Comparison of ENCODE assay signal across 8 mouse cellular contexts in genomic region chr10:78297576-78298484, GRCm38 (mm10). TPM values are rescaled to one million over a fixed set of nuclear protein-coding genes. Genes with fewer than 3 reads are reported as not detected.
DNase-seq lines count a peak whose midpoint lies in the region; TF ChIP-seq lines count a peak whose summit lies in the region.

No protein-coding gene starts in this region.

- no peaks in the 10 kb centered on the region for H3K79me2 ChIP-seq in heart, adult 2 months (replicated peaks; ENCODE audit: control insufficient read depth, insufficient read depth, low read length)

- 0 out of 2 replicates have a peak, but pooled peaks have one; percentile 6 for TF ChIP-seq POLR2A in heart, adult 2 months (IDR thresholded peaks at IDR 0.05; ENCODE audit: insufficient read depth, low read depth, low read length)
- TF ChIP-seq POLR2A in kidney, adult 2 months (IDR thresholded peaks at IDR 0.05; ENCODE audit: low read depth, low read length) = no peak

- DNase-seq in ovary, adult 18-20 months (ENCODE audit: low spot score) = peak; percentile 86
- DNase-seq in ovary, postnatal 10 days (ENCODE audit: low spot score) = no peak
- DNase-seq in embryo, embryonic 10.5 days (ENCODE audit: low spot score) = peak; percentile 23
- DNase-seq in heart, adult 2 months = peak; percentile 77 to 88
- DNase-seq in kidney, adult 2 months = peak; percentile 93
- no peak for DNase-seq in limb, embryonic 10.5 days (ENCODE audit: low spot score)
- peak; percentile 22 for DNase-seq in mesoderm, embryonic 11.5 days (ENCODE audit: low read depth, low spot score)
- DNase-seq in spleen, postnatal 36 days (ENCODE audit: low spot score in 2 of 2) = peak; percentile 96

- peak overlapping the region; percentile 97 for H3K27ac ChIP-seq in heart, adult 2 months
- H3K27ac ChIP-seq in kidney, adult 2 months (ENCODE audit: insufficient read depth, low read depth, low read length) = peak overlapping the region; percentile 85
- peak overlapping the region; percentile 71 for H3K27ac ChIP-seq in limb, embryonic 10.5 days

- H3K27me3 ChIP-seq in heart, adult 2 months (ENCODE audit: control insufficient read depth, insufficient read depth, low read length) = no peaks in the 10 kb centered on the region
- no peaks in the 10 kb centered on the region for H3K27me3 ChIP-seq in kidney, adult 2 months (replicated peaks; ENCODE audit: control insufficient read depth, insufficient read depth, low read length)
- no peaks in the 10 kb centered on the region for H3K27me3 ChIP-seq in limb, embryonic 10.5 days (ENCODE audit: low read depth, poor library complexity, severe bottlenecking)

- TF ChIP-seq EP300 in heart, adult 2 months (IDR thresholded peaks at IDR 0.05; ENCODE audit: insufficient read depth, low read depth, low read length) = no peak

- H3K9ac ChIP-seq in heart, adult 2 months (ENCODE audit: low read depth, low read length) = peak overlapping the region; percentile 53

- H3K9me3 ChIP-seq in limb, embryonic 10.5 days (replicated peaks) = no peaks in the 10 kb centered on the region

- no peak for TF ChIP-seq CTCF in heart, adult 2 months (IDR thresholded peaks at IDR 0.05)
- no peak for TF ChIP-seq CTCF in kidney, adult 2 months (conservative IDR thresholded peaks at IDR 0.05; ENCODE audit: insufficient read depth, insufficient read length, low read depth, low read length)

- 2% methylated on average over 15 of the region's 15 CpGs for WGBS in heart, adult 2 months
- WGBS in kidney, adult 2 months = 1% methylated on average over 15 of the region's 15 CpGs
- 72% methylated on average over 15 of the region's 15 CpGs for WGBS in limb, embryonic 10.5 days

- H3K36me3 ChIP-seq in heart, adult 2 months (ENCODE audit: control insufficient read depth, insufficient read depth, low read length) = no peaks in the 10 kb centered on the region
- H3K36me3 ChIP-seq in kidney, adult 2 months (ENCODE audit: control insufficient read depth, insufficient read depth, low read length) = no peaks in the 10 kb centered on the region
- H3K36me3 ChIP-seq in limb, embryonic 10.5 days = no peaks in the 10 kb centered on the region

- intact Hi-C loops in heart, adult 2 months (cut with DNase I) = loop anchor here (2.0 kb wide), 1 partner anchor 19 kb away; no protein-coding TSS in a partner anchor

- peak overlapping the region; percentile 29 for H3K4me3 ChIP-seq in heart, adult 2 months
- 0 out of 2 replicates have a peak overlapping the region, but pooled peaks have one; percentile 5 for H3K4me3 ChIP-seq in kidney, adult 2 months (ENCODE audit: insufficient read depth, low read depth, low read length)
- no peak overlapping the region; the same call in 1 of the 2 replicates for H3K4me3 ChIP-seq in limb, embryonic 10.5 days

- peaks cover 18% of the 10 kb centered on the region for H3K4me1 ChIP-seq in heart, adult 2 months (ENCODE audit: control insufficient read depth, insufficient read depth, low read length)
- H3K4me1 ChIP-seq in kidney, adult 2 months (ENCODE audit: control insufficient read depth, insufficient read depth, low read length) = peaks cover 50% of the 10 kb centered on the region
- peaks cover 41% of the 10 kb centered on the region for H3K4me1 ChIP-seq in limb, embryonic 10.5 days

RNA-seq across cellular contexts. Expression of gene Trappc10, which starts 53.4 kb away (rescaled TPM):
- total RNA-seq in heart, adult 2 months (2021) = 10 to 100 TPM; 43.8 to 52.9 TPM
- 37.4 and 51.5 TPM in 2 replicates for polyA plus RNA-seq in heart, adult 2 months (2012; rRNA removed)
- 45.0 and 57.5 TPM in 2 replicates for polyA plus RNA-seq in kidney, adult 2 months (2012; rRNA removed)
- polyA plus RNA-seq in limb, embryonic 10.5 days (2016; fragmentation: Nextera tagmentation; extraction: Ambion mirVana) = 10.3 and 13.1 TPM in 2 replicates

RNA-seq across cellular contexts. Expression of gene Agpat3, which starts 54.5 kb away (rescaled TPM):
- total RNA-seq in heart, adult 2 months (2021) = 100 to 1,000 TPM; 209 to 232 TPM
- polyA plus RNA-seq in heart, adult 2 months (2012; rRNA removed) = 286 and 366 TPM in 2 replicates
- 460 and 530 TPM in 2 replicates for polyA plus RNA-seq in kidney, adult 2 months (2012; rRNA removed)
- polyA plus RNA-seq in limb, embryonic 10.5 days (2016; fragmentation: Nextera tagmentation; extraction: Ambion mirVana) = 38.7 and 38.8 TPM in 2 replicates

Comparison
In these comparisons a context has a peak if more than half of its experiments do, and no peak if none do; other contexts are left out.
1. DNase-seq: peak in ovary, adult 18-20 months (single experiment), embryo, embryonic 10.5 days (single experiment), heart, adult 2 months (2 of 2), kidney, adult 2 months (single experiment), mesoderm, embryonic 11.5 days (single experiment) and spleen, postnatal 36 days (2 of 2); none in ovary, postnatal 10 days (single experiment) and limb, embryonic 10.5 days (single experiment).
2. Peak in every context shown above with its lines, with median percentiles within 50 percentile points of each other: H3K27ac ChIP-seq.